Mouse (Mus musculus) midbrain, embryonic 15.5 days (tissue): ENCODE results near the gene Aspg. TPM values are rescaled to one million over a fixed set of nuclear protein-coding genes. Genes with fewer than 3 reads are reported as not detected.

Source experiments
- ATAC-seq: fragments of 200-750 bp; cut with Nextera tagmentation; replicated peaks from 2 replicates; pipeline ENCODE4 v1.8.0; 2017; ENCODE audit warnings: moderate TSS enrichment
- H3K27ac ChIP-seq: fragments of 300-500 bp; sonication (generic); 2 replicates; pipeline ENCODE4 v1.5.1; 2015; ENCODE audit warnings: mild to moderate bottlenecking, inconsistent platforms
- H3K27me3 ChIP-seq: fragments of 300-500 bp; sonication (generic); replicated peaks from 2 replicates; pipeline ENCODE4 v1.6.1; 2015; ENCODE audit warnings: inconsistent platforms
- H3K36me3 ChIP-seq: fragments of 300-500 bp; sonication (generic); replicated peaks from 2 replicates; pipeline ENCODE4 v1.6.1; 2015; ENCODE audit warnings: inconsistent platforms
- H3K4me1 ChIP-seq: fragments of 300-500 bp; sonication (generic); 2 replicates; pipeline ENCODE4 v1.6.1; 2015; ENCODE audit warnings: inconsistent platforms
- H3K4me2 ChIP-seq: fragments of 300-500 bp; sonication (generic); 2 replicates; pipeline ENCODE4 v1.6.1; 2015; ENCODE audit warnings: inconsistent platforms, mild to moderate bottlenecking, moderate library complexity
- H3K4me3 ChIP-seq: fragments of 300-500 bp; sonication (generic); 2 replicates; pipeline ENCODE4 v1.5.1; 2015; ENCODE audit warnings: mild to moderate bottlenecking, inconsistent platforms
- H3K9ac ChIP-seq: fragments of 300-500 bp; sonication (generic); 2 replicates; pipeline ENCODE4 v1.6.1; 2015; ENCODE audit warnings: mild to moderate bottlenecking, inconsistent platforms
- H3K9me3 ChIP-seq: fragments of 300-500 bp; sonication (generic); 2 replicates; pipeline ENCODE4 v1.6.1; 2016; ENCODE audit warnings: inconsistent platforms
- WGBS: fragments of 180-500 bp; shearing (Covaris S2); methylation state at CpG from one replicate; pipeline ENCODE4 v1.1.7; 2015; ENCODE audit warnings: mixed read lengths; 5-methylcytosine and 5-hydroxymethylcytosine counted together
- polyA plus RNA-seq: library from polyadenylated mRNA; unstranded; fragments of >200 nt; fragmentation: Nextera tagmentation; extraction: Ambion mirVana; gene quantifications from 2 replicates; pipeline ENCODE4 v1.2.1, GENCODE M21; 2015

Aspg gene
- polyA plus RNA-seq, 1 experiment from 2014 or later, result 1.3 TPM

DNA sequence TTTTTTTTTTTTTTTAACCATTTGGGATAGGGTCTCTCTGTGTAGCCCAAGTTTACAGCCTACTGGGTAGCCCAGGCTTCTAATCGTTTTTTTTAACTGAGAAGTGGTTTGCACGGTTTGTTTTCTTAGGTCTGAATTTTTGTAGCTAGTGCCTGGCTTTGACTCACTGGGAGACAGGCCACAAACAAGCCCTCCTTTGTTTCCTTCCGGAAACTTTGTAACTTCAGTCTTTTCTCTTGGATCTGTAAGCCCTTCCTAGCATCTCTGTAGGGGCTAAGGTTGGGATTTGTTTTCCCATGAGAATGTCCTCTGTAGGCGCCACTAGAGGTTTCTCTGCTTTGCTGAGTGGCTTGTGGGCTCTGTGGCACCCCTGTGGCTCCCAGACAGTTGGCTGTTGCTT, 6.4 kb upstream of the Aspg start:
- Histone ChIP-seq H3K4me2 (no peak overlapping the region), H3K4me3 (no peak overlapping the region), H3K9me3 (no peaks in the 10 kb centered on the region), H3K27ac (no peak overlapping the region), H3K9ac (no peak overlapping the region), H3K27me3 (no peaks in the 10 kb centered on the region), H3K4me1 (no peaks in the 10 kb centered on the region), H3K36me3 (no peaks in the 10 kb centered on the region)
- no peak for ATAC-seq
- 49% methylated on average over 4 of the region's 4 CpGs for WGBS

DNA sequence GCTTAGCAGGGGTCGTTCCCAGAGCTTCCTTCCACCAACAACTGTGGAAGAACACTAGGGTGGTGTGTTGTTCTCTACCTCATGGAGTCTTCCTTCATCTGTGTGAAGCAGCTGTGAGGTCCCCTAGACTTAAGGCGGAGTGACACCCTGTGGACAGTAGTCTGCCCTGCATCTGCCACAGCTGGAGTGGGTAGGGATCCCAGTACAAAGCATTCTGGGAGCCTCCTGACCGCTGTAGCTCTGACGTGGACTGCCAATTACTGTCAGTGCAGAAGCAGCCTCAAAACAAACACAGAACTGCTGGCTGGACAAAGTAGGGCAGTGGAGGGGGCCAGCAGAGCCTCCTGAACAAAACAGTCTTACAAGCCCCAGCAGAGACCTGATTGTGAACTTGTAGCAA, 5.4 kb upstream of the Aspg start:
- Histone ChIP-seq H3K36me3 (no peaks in the 10 kb centered on the region), H3K27ac (no peak overlapping the region), H3K4me3 (no peak overlapping the region), H3K9ac (no peak overlapping the region), H3K27me3 (no peaks in the 10 kb centered on the region), H3K9me3 (no peaks in the 10 kb centered on the region), H3K4me1 (no peaks in the 10 kb centered on the region), H3K4me2 (no peak overlapping the region)
- ATAC-seq, result no peak
- 59% methylated on average over 4 of the region's 4 CpGs for WGBS

GRCm38 (mm10) chr12:112103179-112103578, 3.3 kb upstream of the Aspg start:
- Histone ChIP-seq H3K9me3 (no peaks in the 10 kb centered on the region), H3K27me3 (no peaks in the 10 kb centered on the region), H3K36me3 (no peaks in the 10 kb centered on the region), H3K4me3 (no peak overlapping the region), H3K27ac (no peak overlapping the region), H3K4me2 (no peak overlapping the region), H3K4me1 (0 out of 2 replicates have a peak, but pooled peaks cover 3% of the 10 kb centered on the region), H3K9ac (no peak overlapping the region)
- no peak for ATAC-seq
- WGBS, result 91% methylated on average over 5 of the region's 5 CpGs

DNA sequence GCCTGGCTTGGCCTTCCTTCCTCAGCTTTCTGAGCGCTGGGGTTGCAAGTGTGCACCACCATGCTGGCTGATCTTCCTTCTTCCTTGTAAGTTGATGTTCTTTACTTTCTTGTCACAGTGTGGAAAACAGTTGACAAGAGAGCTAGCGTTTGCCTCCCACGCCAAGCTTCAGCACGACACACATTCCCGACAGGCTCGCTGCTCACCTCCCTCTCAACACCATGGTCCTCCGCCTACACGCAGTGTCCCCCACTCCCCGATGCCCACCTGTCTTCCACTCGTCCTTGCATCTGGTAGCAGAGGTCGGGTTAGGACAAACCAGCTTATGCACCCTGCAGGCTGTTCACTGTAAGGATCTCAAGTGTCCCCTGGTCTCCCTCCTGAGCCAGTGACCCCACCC, 1.6 kb upstream of the Aspg start:
- 0 out of 2 replicates have a peak, but pooled peaks cover 3% of the 10 kb centered on the region for H3K4me1 ChIP-seq
- no peaks in the 10 kb centered on the region for H3K27me3 ChIP-seq
- H3K9me3 ChIP-seq, result no peaks in the 10 kb centered on the region
- H3K4me3 ChIP-seq, result no peak overlapping the region
- H3K9ac ChIP-seq, result no peak overlapping the region
- ATAC-seq, result no peak
- no peak overlapping the region for H3K27ac ChIP-seq
- no peak overlapping the region for H3K4me2 ChIP-seq
- 89% methylated on average over 11 of the region's 11 CpGs for WGBS
- no peaks in the 10 kb centered on the region for H3K36me3 ChIP-seq

- WGBS, result 88% methylated on average over 8 of the region's 8 CpGs
- ATAC-seq, result no peak
- H3K27me3 ChIP-seq, result no peaks in the 10 kb centered on the region
Measured at GRCm38 (mm10) chr12:112107685-112108084, 1.2 kb downstream of the Aspg start.

GRCm38 (mm10) chr12:112108696-112109445, 2.4 kb downstream of the Aspg start:
- Histone ChIP-seq H3K9me3 (no peaks in the 10 kb centered on the region), H3K27ac (no peak overlapping the region), H3K4me3 (no peak overlapping the region), H3K9ac (no peak overlapping the region), H3K36me3 (no peaks in the 10 kb centered on the region), H3K27me3 (no peaks in the 10 kb centered on the region), H3K4me2 (no peak overlapping the region), H3K4me1 (0 out of 2 replicates have a peak, but pooled peaks cover 3% of the 10 kb centered on the region)
- no peak for ATAC-seq
- WGBS, result 84% methylated on average over 11 of the region's 11 CpGs

More at GRCm38 (mm10) chr12:112107685-112108084, 1.2 kb downstream of the Aspg start:
- Histone ChIP-seq H3K27ac (no peak overlapping the region), H3K36me3 (no peaks in the 10 kb centered on the region), H3K4me2 (no peak overlapping the region), H3K4me3 (no peak overlapping the region), H3K4me1 (0 out of 2 replicates have a peak, but pooled peaks cover 3% of the 10 kb centered on the region), H3K9me3 (no peaks in the 10 kb centered on the region), H3K9ac (no peak overlapping the region)

GRCm38 (mm10) chr12:112109701-112110100, 3.2 kb downstream of the Aspg start:
- Histone ChIP-seq H3K4me1 (0 out of 2 replicates have a peak, but pooled peaks cover 3% of the 10 kb centered on the region), H3K36me3 (no peaks in the 10 kb centered on the region), H3K27ac (no peak overlapping the region), H3K4me2 (no peak overlapping the region), H3K9ac (no peak overlapping the region), H3K4me3 (no peak overlapping the region), H3K27me3 (0 out of 2 replicates have a peak, but pooled peaks cover 4% of the 10 kb centered on the region), H3K9me3 (no peaks in the 10 kb centered on the region)
- no peak for ATAC-seq
- WGBS, result 81% methylated on average over 9 of the region's 9 CpGs

- H3K27me3 ChIP-seq, result 0 out of 2 replicates have a peak, but pooled peaks cover 4% of the 10 kb centered on the region
- H3K36me3 ChIP-seq, result no peaks in the 10 kb centered on the region
- H3K27ac ChIP-seq, result no peak overlapping the region
- 87% methylated on average over 5 of the region's 5 CpGs for WGBS
- 0 out of 2 replicates have a peak, but pooled peaks cover 3% of the 10 kb centered on the region for H3K4me1 ChIP-seq
- no peak for ATAC-seq
- no peaks in the 10 kb centered on the region for H3K9me3 ChIP-seq
- no peak overlapping the region for H3K9ac ChIP-seq
- no peak overlapping the region for H3K4me2 ChIP-seq
- no peak overlapping the region for H3K4me3 ChIP-seq
Measured at GRCm38 (mm10) chr12:112111323-112111722, 4.8 kb downstream of the Aspg start.

GRCm38 (mm10) chr12:112112235-112112634, 5.8 kb downstream of the Aspg start:
- H3K4me2 ChIP-seq, result no peak overlapping the region
- WGBS, result 92% methylated on average over 6 of the region's 6 CpGs
- no peak overlapping the region for H3K9ac ChIP-seq
- no peaks in the 10 kb centered on the region for H3K36me3 ChIP-seq
- no peak for ATAC-seq
- H3K4me3 ChIP-seq, result no peak overlapping the region
- H3K27me3 ChIP-seq, result 0 out of 2 replicates have a peak, but pooled peaks cover 4% of the 10 kb centered on the region
- H3K4me1 ChIP-seq, result no peaks in the 10 kb centered on the region
- no peaks in the 10 kb centered on the region for H3K9me3 ChIP-seq
- no peak overlapping the region for H3K27ac ChIP-seq

DNA sequence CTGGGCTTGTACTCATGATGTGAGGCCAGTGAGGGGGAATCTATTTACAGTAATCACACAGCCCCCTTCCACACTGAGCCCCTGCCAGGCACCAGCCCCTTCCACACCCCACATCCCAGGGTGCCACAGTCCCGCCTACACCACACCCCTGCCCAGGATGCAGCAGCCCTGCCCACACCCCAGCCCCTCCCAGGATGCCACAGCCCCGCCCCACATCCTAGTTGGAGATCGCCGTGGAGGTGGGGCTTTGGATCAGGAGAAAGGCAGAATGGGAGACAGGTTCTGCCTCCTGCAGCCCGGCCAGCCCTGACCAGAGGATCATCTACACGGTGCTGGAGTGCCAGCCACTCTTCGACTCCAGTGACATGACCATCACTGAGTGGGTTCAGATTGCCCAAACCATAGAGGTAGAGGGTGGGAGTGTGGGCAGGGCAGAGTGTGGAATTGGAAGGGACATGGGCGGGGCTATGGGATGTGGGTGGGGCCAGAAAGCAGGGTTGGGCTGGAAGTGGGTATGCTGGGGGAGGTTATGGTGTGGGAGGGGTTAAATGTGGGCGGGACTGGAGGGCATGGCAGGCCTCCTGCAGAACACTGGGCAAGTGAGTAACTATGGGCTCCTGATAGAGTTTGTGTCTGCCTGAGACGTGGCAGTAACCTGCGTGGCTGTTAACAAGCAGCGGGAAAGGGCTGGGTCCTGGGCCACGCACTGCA, 6.4 kb downstream of the Aspg start:
- Histone ChIP-seq H3K9ac (no peak overlapping the region), H3K4me1 (no peaks in the 10 kb centered on the region), H3K36me3 (no peaks in the 10 kb centered on the region), H3K27me3 (0 out of 2 replicates have a peak, but pooled peaks cover 4% of the 10 kb centered on the region), H3K4me2 (no peak overlapping the region), H3K9me3 (no peaks in the 10 kb centered on the region), H3K27ac (no peak overlapping the region), H3K4me3 (no peak overlapping the region)
- ATAC-seq, result peak; percentile 65; the same call in 1 of the 2 replicates
- 18% methylated on average over 13 of the region's 13 CpGs for WGBS

GRCm38 (mm10) chr12:112113710-112114109, 7.2 kb downstream of the Aspg start:
- H3K4me2 ChIP-seq, result no peak overlapping the region
- 12% methylated on average over 7 of the region's 7 CpGs for WGBS
- H3K27ac ChIP-seq, result no peak overlapping the region
- no peaks in the 10 kb centered on the region for H3K9me3 ChIP-seq
- no peak overlapping the region for H3K4me3 ChIP-seq
- 0 out of 2 replicates have a peak, but pooled peaks cover 4% of the 10 kb centered on the region for H3K27me3 ChIP-seq
- ATAC-seq, result peak; percentile 43
- H3K9ac ChIP-seq, result no peak overlapping the region
- H3K4me1 ChIP-seq, result no peaks in the 10 kb centered on the region
- no peaks in the 10 kb centered on the region for H3K36me3 ChIP-seq

DNA sequence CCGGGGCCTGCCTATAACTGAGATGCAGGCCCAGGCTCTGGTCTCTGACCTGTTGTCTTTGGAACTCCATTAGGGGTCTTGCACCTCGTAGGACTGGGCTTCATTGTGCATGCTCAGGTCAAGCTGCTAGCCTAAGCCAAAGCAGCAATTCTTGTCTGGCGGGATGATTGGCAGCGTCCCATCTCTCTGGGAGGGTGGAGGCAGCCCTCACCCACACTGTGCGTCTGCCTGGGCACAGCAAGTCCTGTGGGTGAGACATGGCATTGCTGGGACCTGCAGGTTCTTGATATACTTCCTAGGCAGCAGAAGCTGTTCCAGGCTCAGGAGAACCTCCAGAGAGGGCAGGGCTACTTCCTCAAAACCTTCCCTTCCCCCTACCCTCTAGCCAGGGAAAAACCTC, 10.5 kb downstream of the Aspg start:
- Histone ChIP-seq H3K4me1 (no peaks in the 10 kb centered on the region), H3K4me2 (no peak overlapping the region), H3K27me3 (0 out of 2 replicates have a peak, but pooled peaks cover 4% of the 10 kb centered on the region), H3K4me3 (no peak overlapping the region), H3K27ac (no peak overlapping the region), H3K9me3 (no peaks in the 10 kb centered on the region), H3K9ac (no peak overlapping the region), H3K36me3 (no peaks in the 10 kb centered on the region)
- ATAC-seq, result no peak
- WGBS, result 80% methylated on average over 5 of the region's 5 CpGs
